Mouse (Mus musculus): ENCODE measurements around the gene Tbc1d10a. TPM values are rescaled to one million over a fixed set of nuclear protein-coding genes. Genes with fewer than 3 reads are reported as not detected.

Tbc1d10a gene
- polyA plus RNA-seq, 1 experiment: 50.7 TPM

Other genes starting within 250 kb of the Tbc1d10a start
- 33.2 and 38.7 TPM in 2 replicates for gene Pes1, start 222.8 kb upstream of the Tbc1d10a start, polyA plus RNA-seq (2012; rRNA removed)
- gene 4930556J24Rik, start 210.0 kb upstream of the Tbc1d10a start, polyA plus RNA-seq (2012; rRNA removed): not detected in 2 replicates
- 1.1 and 1.3 TPM in 2 replicates for gene Gal3st1, start 203.2 kb upstream of the Tbc1d10a start, polyA plus RNA-seq (2012; rRNA removed)
- 3.8 and 4.6 TPM in 2 replicates for gene Sec14l4, start 155.3 kb upstream of the Tbc1d10a start, polyA plus RNA-seq (2012; rRNA removed)
- 0.07 and 0.71 TPM in 2 replicates for gene Sec14l3, start 121.9 kb upstream of the Tbc1d10a start, polyA plus RNA-seq (2012; rRNA removed)
- gene Mtfp1, start 91.3 kb upstream of the Tbc1d10a start, polyA plus RNA-seq (2012; rRNA removed): 7.9 and 9.5 TPM in 2 replicates
- 15.2 and 19.6 TPM in 2 replicates for gene Sec14l2, start 63.4 kb upstream of the Tbc1d10a start, polyA plus RNA-seq (2012; rRNA removed)
- 21.2 and 23.4 TPM in 2 replicates for gene Rnf215, start 51.6 kb upstream of the Tbc1d10a start, polyA plus RNA-seq (2012; rRNA removed)
- 8.5 and 9.3 TPM in 2 replicates for gene Ccdc157, start 26.5 kb upstream of the Tbc1d10a start, polyA plus RNA-seq (2012; rRNA removed)
- 22.0 and 24.0 TPM in 2 replicates for gene Sf3a1, start 26.4 kb upstream of the Tbc1d10a start, polyA plus RNA-seq (2012; rRNA removed)
- gene Castor1, start 31.4 kb downstream of the Tbc1d10a start, polyA plus RNA-seq (2012; rRNA removed): 17.6 and 20.5 TPM in 2 replicates
- gene Osm, start 49.6 kb downstream of the Tbc1d10a start, polyA plus RNA-seq (2012; rRNA removed): 0.14 and 0.38 TPM in 2 replicates
- gene Lif, start 70.8 kb downstream of the Tbc1d10a start, polyA plus RNA-seq (2012; rRNA removed): 1.4 and 2.4 TPM in 2 replicates